Mouse (Mus musculus): ENCODE data around the gene Slc9a6. TPM values are rescaled to one million over a fixed set of nuclear protein-coding genes. Genes with fewer than 3 reads are reported as not detected.

Gene Slc9a6
- total RNA-seq, 1 experiment from 2014 or later, result 12.1 TPM

Other genes starting within 250 kb of the Slc9a6 start
- gene Smim10l2a, start 235.2 kb upstream of the Slc9a6 start, total RNA-seq (2017), result 2.6 and 2.8 TPM in 2 replicates
- gene Gm2174, start 161.8 kb upstream of the Slc9a6 start, total RNA-seq (2017), result 111 and 209 TPM in 2 replicates
- gene Ints6l, start 154.9 kb upstream of the Slc9a6 start, total RNA-seq (2017), result 71.6 and 77.2 TPM in 2 replicates
- gene Gm10477, start 85.0 kb upstream of the Slc9a6 start, total RNA-seq (2017), result not detected in 2 replicates
- not detected in 2 replicates for gene Gm648, start 60.2 kb upstream of the Slc9a6 start, total RNA-seq (2017)
- 26.9 and 29.2 TPM in 2 replicates for gene Mmgt1, start 11.7 kb upstream of the Slc9a6 start, total RNA-seq (2017)
- gene Fhl1, start 122.0 kb downstream of the Slc9a6 start, total RNA-seq (2017), result 1.6 and 21.3 TPM in 2 replicates
- gene Map7d3, start 212.6 kb downstream of the Slc9a6 start, total RNA-seq (2017), result 5.2 and 7.5 TPM in 2 replicates